In genomic region chr6:78082528-78082927, GRCm38 (mm10) we compare ENCODE assay signal across 27 mouse cellular contexts.
A peak's percentile ranks its signal among the peaks of the same experiment; 100 is the strongest.
DNase-seq lines count a peak whose midpoint lies in the region; ATAC-seq lines count a peak whose summit lies in the region.
"Had no signal": no experiment of that assay in that cellular context is flagged by ENCODE, and none has a peak within 500 bp of the region (broad histone marks: within the 10 kb centered on the region; RNA-seq: fewer than 3 reads in every experiment).

No protein-coding gene starts in this region.

- no peak for DNase-seq in kidney, postnatal 36 days
- no peak for DNase-seq in neural tube, embryonic 11.5 days (ENCODE audit: low spot score)
- DNase-seq in neural tube, embryonic 10.5 days (ENCODE audit: extremely low spot score, low spot score), result no peak
- peak; percentile 3 for DNase-seq in embryo, embryonic 11 days
- DNase-seq in lung, postnatal 10 days, result no peak
- DNase-seq: adrenal gland, adult 2 months; adrenal gland, postnatal 14 days; cerebellum, adult 11 months; cerebellum, adult 2 months; cerebellum, adult 9-11 months; cerebellum, postnatal 25 days; gastrocnemius, postnatal 10 days; gastrocnemius, postnatal 36 days; heart, adult 2 months; heart, postnatal 14 days; heart, postnatal 4 days had no signal

- H3K27ac ChIP-seq in kidney, embryonic 15.5 days, result no peak overlapping the region
- H3K27ac ChIP-seq in neural tube, embryonic 11.5 days (ENCODE audit: low read depth, low read length), result no peak overlapping the region
- H3K27ac ChIP-seq: embryonic facial prominence, embryonic 10.5 days; embryonic facial prominence, embryonic 13.5 days; forebrain, embryonic 13.5 days; heart, adult 2 months; heart, embryonic 10.5 days; heart, embryonic 13.5 days; hindbrain, embryonic 14.5 days; hindbrain, postnatal 0 days had no signal

- no peak overlapping the region for H3K9ac ChIP-seq in kidney, embryonic 15.5 days
- no peak overlapping the region for H3K9ac ChIP-seq in neural tube, embryonic 11.5 days (ENCODE audit: low read length)
- H3K9ac ChIP-seq: embryonic facial prominence, embryonic 13.5 days; forebrain, embryonic 13.5 days; heart, embryonic 13.5 days; hindbrain, embryonic 14.5 days had no signal

- ATAC-seq in kidney, embryonic 15.5 days (replicated peaks; ENCODE audit: low FRiP score), result peak; percentile 89
- ATAC-seq in neural tube, embryonic 11.5 days (ENCODE audit: insufficient read depth, low FRiP score, low TSS enrichment), result peak; percentile 78; the same call in 1 of the 2 replicates
- ATAC-seq: CD4-positive, CD25-positive, alpha-beta regulatory T cell, adult 4 months; forebrain, embryonic 13.5 days; forebrain, embryonic 16.5 days; hindbrain, postnatal 0 days had no signal

- H3K4me1 ChIP-seq in kidney, embryonic 15.5 days, result no peaks in the 10 kb centered on the region
- H3K4me1 ChIP-seq in neural tube, embryonic 11.5 days (ENCODE audit: control insufficient read depth, insufficient read depth, low read length), result no peaks in the 10 kb centered on the region
- H3K4me1 ChIP-seq: embryonic facial prominence, embryonic 10.5 days; embryonic facial prominence, embryonic 13.5 days; forebrain, embryonic 13.5 days; heart, embryonic 10.5 days; heart, embryonic 13.5 days had no signal

- 18% methylated on average over 2 of the region's 2 CpGs for WGBS in kidney, embryonic 15.5 days
- WGBS in neural tube, embryonic 11.5 days, result 17% methylated on average over 2 of the region's 2 CpGs

- no peak overlapping the region for H3K4me3 ChIP-seq in kidney, embryonic 15.5 days (replicated peaks)
- H3K4me3 ChIP-seq in neural tube, embryonic 11.5 days (ENCODE audit: low read depth, low read length), result no peak overlapping the region
- H3K4me3 ChIP-seq: embryonic facial prominence, embryonic 10.5 days; embryonic facial prominence, embryonic 13.5 days; erythroblast, embryonic 14.5 days; forebrain, embryonic 13.5 days; heart, adult 2 months; heart, embryonic 10.5 days; heart, embryonic 13.5 days had no signal

- H3K27me3 ChIP-seq in kidney, embryonic 15.5 days, result no peaks in the 10 kb centered on the region
- no peaks in the 10 kb centered on the region for H3K27me3 ChIP-seq in neural tube, embryonic 11.5 days (ENCODE audit: control insufficient read depth, insufficient read depth, low read length)
- H3K27me3 ChIP-seq: embryonic facial prominence, embryonic 13.5 days; forebrain, embryonic 13.5 days; heart, embryonic 13.5 days had no signal

- no peaks in the 10 kb centered on the region for H3K9me3 ChIP-seq in kidney, embryonic 15.5 days (replicated peaks)
- no peaks in the 10 kb centered on the region for H3K9me3 ChIP-seq in neural tube, embryonic 11.5 days (ENCODE audit: control insufficient read depth, low read length)
- H3K9me3 ChIP-seq: embryonic facial prominence, embryonic 10.5 days; embryonic facial prominence, embryonic 13.5 days; forebrain, embryonic 13.5 days; heart, embryonic 10.5 days; heart, embryonic 13.5 days had no signal

- no peak overlapping the region for H3K4me2 ChIP-seq in kidney, embryonic 15.5 days
- H3K4me2 ChIP-seq in neural tube, embryonic 11.5 days (ENCODE audit: low read depth), result no peak overlapping the region
- H3K4me2 ChIP-seq: embryonic facial prominence, embryonic 13.5 days; forebrain, embryonic 13.5 days; heart, embryonic 13.5 days; hindbrain, embryonic 14.5 days had no signal

- no peaks in the 10 kb centered on the region for H3K36me3 ChIP-seq in kidney, embryonic 15.5 days
- no peaks in the 10 kb centered on the region for H3K36me3 ChIP-seq in neural tube, embryonic 11.5 days (ENCODE audit: control insufficient read depth, insufficient read depth, low read length)
- H3K36me3 ChIP-seq: embryonic facial prominence, embryonic 10.5 days; embryonic facial prominence, embryonic 13.5 days; heart, embryonic 10.5 days; heart, embryonic 13.5 days had no signal
